Mouse (Mus musculus) heart, embryonic 13.5 days (tissue): ENCODE results near the gene Mark4. TPM values are rescaled to one million over a fixed set of nuclear protein-coding genes. Genes with fewer than 3 reads are reported as not detected.

Experiments used
- ATAC-seq: fragments of 200-750 bp; cut with Nextera tagmentation; 2 replicates; pipeline ENCODE4 v1.8.0; 2017; ENCODE audit warnings: moderate TSS enrichment; ENCODE audit not compliant: insufficient number of reproducible peaks, low FRiP score, low TSS enrichment; ENCODE audit errors: extremely low read depth
- H3K27ac ChIP-seq: fragments of 300-500 bp; sonication (generic); replicated peaks from 2 replicates; pipeline ENCODE4 v1.5.1; 2015; ENCODE audit warnings: moderate library complexity, mild to moderate bottlenecking, inconsistent platforms
- H3K27me3 ChIP-seq: fragments of 300-500 bp; sonication (generic); replicated peaks from 2 replicates; pipeline ENCODE4 v1.6.1; 2015; ENCODE audit warnings: mild to moderate bottlenecking, inconsistent platforms
- H3K36me3 ChIP-seq: fragments of 300-500 bp; sonication (generic); 2 replicates; pipeline ENCODE4 v1.6.1; 2015; ENCODE audit warnings: mild to moderate bottlenecking, inconsistent platforms
- H3K4me1 ChIP-seq: fragments of 300-500 bp; sonication (generic); 2 replicates; pipeline ENCODE4 v1.6.1; 2015; ENCODE audit warnings: inconsistent platforms
- H3K4me2 ChIP-seq: fragments of 300-500 bp; sonication (generic); 2 replicates; pipeline ENCODE4 v1.6.1; 2015; ENCODE audit warnings: inconsistent platforms, mild to moderate bottlenecking, moderate library complexity
- H3K4me3 ChIP-seq: fragments of 300-500 bp; sonication (generic); 2 replicates; pipeline ENCODE4 v1.5.1; 2015; ENCODE audit warnings: moderate library complexity, mild to moderate bottlenecking, inconsistent platforms
- H3K9ac ChIP-seq: fragments of 300-500 bp; sonication (generic); 2 replicates; pipeline ENCODE4 v1.6.1; 2015; ENCODE audit warnings: inconsistent platforms, mild to moderate bottlenecking, moderate library complexity
- H3K9me3 ChIP-seq: fragments of 300-500 bp; sonication (generic); 2 replicates; pipeline ENCODE4 v1.6.1; 2016; ENCODE audit warnings: inconsistent platforms
- WGBS: fragments of 180-500 bp; shearing (Covaris S2); methylation state at CpG from one replicate; pipeline ENCODE4 v1.1.7; 2015; ENCODE audit warnings: mixed read lengths; 5-methylcytosine and 5-hydroxymethylcytosine counted together
- polyA plus RNA-seq: library from polyadenylated mRNA; unstranded; fragments of >200 nt; fragmentation: Nextera tagmentation; extraction: Ambion mirVana; gene quantifications from 2 replicates; pipeline ENCODE4 v1.2.1, GENCODE M21; 2015

Gene Mark4
- polyA plus RNA-seq, 1 experiment from 2014 or later = 7.5 TPM

GRCm38 (mm10) chr7:19469404-19469803, 10.8 kb upstream of the Mark4 start:
- H3K4me2 ChIP-seq = 0 out of 2 replicates have a peak overlapping the region, but pooled peaks have one; percentile 20
- 30% methylated on average over 23 of the region's 23 CpGs for WGBS

GRCm38 (mm10) chr7:19468279-19468678, 9.7 kb upstream of the Mark4 start:
- H3K9ac ChIP-seq = no peak overlapping the region
- no peak overlapping the region for H3K4me2 ChIP-seq
- no peak overlapping the region for H3K27ac ChIP-seq
- peaks cover 30% of the 10 kb centered on the region for H3K4me1 ChIP-seq
- no peaks in the 10 kb centered on the region for H3K36me3 ChIP-seq
- 70% methylated on average over 12 of the region's 12 CpGs for WGBS
- H3K9me3 ChIP-seq = no peaks in the 10 kb centered on the region
- H3K27me3 ChIP-seq = peaks cover 83% of the 10 kb centered on the region
- no peak for ATAC-seq
- H3K4me3 ChIP-seq = no peak overlapping the region

More at GRCm38 (mm10) chr7:19469404-19469803, 10.8 kb upstream of the Mark4 start:
- Histone ChIP-seq H3K27ac (no peak overlapping the region), H3K4me1 (peaks cover 31% of the 10 kb centered on the region), H3K4me3 (peak overlapping the region; percentile 12; the same call in 1 of the 2 replicates), H3K27me3 (peaks cover 94% of the 10 kb centered on the region), H3K9ac (no peak overlapping the region), H3K9me3 (no peaks in the 10 kb centered on the region), H3K36me3 (no peaks in the 10 kb centered on the region)
- ATAC-seq = no peak

GRCm38 (mm10) chr7:19467638-19468037, 9.0 kb upstream of the Mark4 start:
- Histone ChIP-seq H3K4me1 (peaks cover 34% of the 10 kb centered on the region), H3K4me2 (no peak overlapping the region), H3K27ac (no peak overlapping the region), H3K27me3 (peaks cover 76% of the 10 kb centered on the region), H3K36me3 (no peaks in the 10 kb centered on the region), H3K9me3 (no peaks in the 10 kb centered on the region), H3K9ac (no peak overlapping the region), H3K4me3 (no peak overlapping the region)
- 43% methylated on average over 6 of the region's 6 CpGs for WGBS
- no peak for ATAC-seq

GRCm38 (mm10) chr7:19466602-19467145, 8.1 kb upstream of the Mark4 start:
- no peak overlapping the region for H3K4me2 ChIP-seq
- H3K27me3 ChIP-seq = peaks cover 67% of the 10 kb centered on the region
- no peak for ATAC-seq
- no peak overlapping the region for H3K4me3 ChIP-seq
- no peaks in the 10 kb centered on the region for H3K36me3 ChIP-seq
- no peaks in the 10 kb centered on the region for H3K9me3 ChIP-seq
- H3K4me1 ChIP-seq = peaks cover 33% of the 10 kb centered on the region
- H3K9ac ChIP-seq = no peak overlapping the region
- no peak overlapping the region for H3K27ac ChIP-seq
- WGBS = 47% methylated on average over 5 of the region's 5 CpGs

GRCm38 (mm10) chr7:19464367-19465307, 6.0 kb upstream of the Mark4 start:
- Histone ChIP-seq H3K9me3 (no peaks in the 10 kb centered on the region), H3K4me2 (peak overlapping the region; percentile 60), H3K4me1 (peaks cover 29% of the 10 kb centered on the region), H3K27me3 (peaks cover 46% of the 10 kb centered on the region), H3K36me3 (no peaks in the 10 kb centered on the region), H3K27ac (peak overlapping the region; percentile 61), H3K9ac (peak overlapping the region; percentile 70), H3K4me3 (peak overlapping the region; percentile 38)
- 11% methylated on average over 22 of the region's 22 CpGs for WGBS
- ATAC-seq = no peak

- Histone ChIP-seq H3K27me3 (peaks cover 30% of the 10 kb centered on the region), H3K4me3 (peak within 1 kb of the TSS; percentile 38), H3K9ac (peak within 1 kb of the TSS; percentile 69), H3K9me3 (no peaks in the 10 kb centered on the region), H3K4me1 (peaks cover 29% of the 10 kb centered on the region), H3K36me3 (no peaks in the 10 kb centered on the region), H3K27ac (peak within 1 kb of the TSS; percentile 61), H3K4me2 (peak within 1 kb of the TSS; percentile 60)
- no peak for ATAC-seq
- WGBS = 21% methylated on average over 6 of the region's 6 CpGs
These were observed 4.3 kb upstream of the Mark4 start, which contains the start of gene Exoc3l2 for GRCm38 (mm10) chr7:19462884-19463381. TSS of gene Exoc3l2 (plus strand) at chr7:19463331.

- H3K4me1 ChIP-seq = peaks cover 32% of the 10 kb centered on the region
- no peak for ATAC-seq
- peak overlapping the region; percentile 45 for H3K27ac ChIP-seq
- H3K9me3 ChIP-seq = no peaks in the 10 kb centered on the region
- peak overlapping the region; percentile 60 for H3K4me2 ChIP-seq
- H3K9ac ChIP-seq = peak overlapping the region; percentile 69; the same call in 1 of the 2 replicates
- H3K27me3 ChIP-seq = peaks cover 25% of the 10 kb centered on the region
- H3K4me3 ChIP-seq = no peak overlapping the region
- H3K36me3 ChIP-seq = no peaks in the 10 kb centered on the region
- WGBS = 54% methylated on average over 4 of the region's 4 CpGs
These were observed 3.8 kb upstream of the Mark4 start for GRCm38 (mm10) chr7:19462443-19462842.

GRCm38 (mm10) chr7:19461488-19461887, 2.9 kb upstream of the Mark4 start:
- H3K9ac ChIP-seq = no peak overlapping the region
- ATAC-seq = no peak
- 10% methylated on average over 6 of the region's 6 CpGs for WGBS
- no peak overlapping the region for H3K4me3 ChIP-seq
- no peak overlapping the region for H3K27ac ChIP-seq
- H3K4me1 ChIP-seq = peaks cover 42% of the 10 kb centered on the region
- H3K4me2 ChIP-seq = no peak overlapping the region
- H3K27me3 ChIP-seq = peaks cover 17% of the 10 kb centered on the region
- H3K36me3 ChIP-seq = peaks cover 2% of the 10 kb centered on the region; the same call in 1 of the 2 replicates
- H3K9me3 ChIP-seq = no peaks in the 10 kb centered on the region

- Histone ChIP-seq H3K4me1 (peaks cover 51% of the 10 kb centered on the region), H3K27ac (no peak overlapping the region), H3K9me3 (no peaks in the 10 kb centered on the region), H3K36me3 (peaks cover 11% of the 10 kb centered on the region), H3K27me3 (peaks cover 8% of the 10 kb centered on the region), H3K4me2 (no peak overlapping the region), H3K9ac (no peak overlapping the region), H3K4me3 (no peak overlapping the region)
- WGBS = 68% methylated on average over 1 of the region's 1 CpGs
- no peak for ATAC-seq
These were observed 1.9 kb upstream of the Mark4 start for GRCm38 (mm10) chr7:19460500-19460899.

GRCm38 (mm10) chr7:19459144-19459870, 686 bp upstream of the Mark4 start:
- Histone ChIP-seq H3K4me1 (peaks cover 40% of the 10 kb centered on the region), H3K9me3 (no peaks in the 10 kb centered on the region), H3K4me2 (peak overlapping the region; percentile 88), H3K9ac (peak overlapping the region; percentile 98), H3K36me3 (peaks cover 11% of the 10 kb centered on the region), H3K4me3 (peak overlapping the region; percentile 83), H3K27me3 (no peaks in the 10 kb centered on the region), H3K27ac (peak overlapping the region; percentile 89)
- ATAC-seq = 0 out of 2 replicates have a peak, but pooled peaks have one; percentile 7
- WGBS = 26% methylated on average over 6 of the region's 6 CpGs

- peak; percentile 51 for ATAC-seq
- under 1% methylated on average over 28 of the region's 31 CpGs for WGBS
- H3K4me2 ChIP-seq = peak overlapping the region; percentile 88
These were observed 542 bp downstream of the Mark4 start for GRCm38 (mm10) chr7:19458072-19458486.

More at GRCm38 (mm10) chr7:19458072-19458486, 542 bp downstream of the Mark4 start:
- H3K36me3 ChIP-seq = peaks cover 19% of the 10 kb centered on the region
- no peaks in the 10 kb centered on the region for H3K27me3 ChIP-seq
- H3K9me3 ChIP-seq = no peaks in the 10 kb centered on the region
- peak overlapping the region; percentile 83 for H3K4me3 ChIP-seq
- peak overlapping the region; percentile 98 for H3K9ac ChIP-seq
- peaks cover 36% of the 10 kb centered on the region for H3K4me1 ChIP-seq
- H3K27ac ChIP-seq = peak overlapping the region; percentile 89
